Mouse (Mus musculus): Measurements from ENCODE around the gene Pzp. TPM values are rescaled to one million over a fixed set of nuclear protein-coding genes. Genes with fewer than 3 reads are reported as not detected.

The Pzp gene
- polyA plus RNA-seq, 1 experiment from 2014 or later, result 0.92 TPM

DNA sequence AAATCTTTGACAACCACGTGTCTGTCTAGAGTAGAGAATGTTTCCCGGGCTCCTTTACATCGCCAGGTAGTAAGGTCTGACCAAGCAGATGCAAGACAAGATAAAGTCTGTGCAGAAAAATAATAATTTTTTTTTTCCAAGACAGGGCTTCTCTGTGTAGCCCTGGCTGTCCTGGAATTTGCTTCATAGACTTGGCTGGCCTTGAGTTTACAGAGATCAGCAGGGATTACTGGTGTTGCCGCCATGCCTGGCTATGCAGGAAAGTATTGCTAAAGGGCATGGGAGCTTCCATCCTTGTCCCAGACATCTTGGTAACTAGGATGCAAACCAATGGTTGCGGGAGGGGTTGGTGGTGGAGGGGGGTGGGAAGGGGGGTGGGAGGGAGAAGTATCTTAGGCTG is 69.3 kb downstream of the Pzp start:
- ATAC-seq (ENCODE audit: extremely low read depth, insufficient number of reproducible peaks, low FRiP score, low TSS enrichment), result no peak; the same call in 1 of the 2 replicates
- no peaks in the 10 kb centered on the region for H3K36me3 ChIP-seq
- H3K4me3 ChIP-seq, result no peak overlapping the region

DNA sequence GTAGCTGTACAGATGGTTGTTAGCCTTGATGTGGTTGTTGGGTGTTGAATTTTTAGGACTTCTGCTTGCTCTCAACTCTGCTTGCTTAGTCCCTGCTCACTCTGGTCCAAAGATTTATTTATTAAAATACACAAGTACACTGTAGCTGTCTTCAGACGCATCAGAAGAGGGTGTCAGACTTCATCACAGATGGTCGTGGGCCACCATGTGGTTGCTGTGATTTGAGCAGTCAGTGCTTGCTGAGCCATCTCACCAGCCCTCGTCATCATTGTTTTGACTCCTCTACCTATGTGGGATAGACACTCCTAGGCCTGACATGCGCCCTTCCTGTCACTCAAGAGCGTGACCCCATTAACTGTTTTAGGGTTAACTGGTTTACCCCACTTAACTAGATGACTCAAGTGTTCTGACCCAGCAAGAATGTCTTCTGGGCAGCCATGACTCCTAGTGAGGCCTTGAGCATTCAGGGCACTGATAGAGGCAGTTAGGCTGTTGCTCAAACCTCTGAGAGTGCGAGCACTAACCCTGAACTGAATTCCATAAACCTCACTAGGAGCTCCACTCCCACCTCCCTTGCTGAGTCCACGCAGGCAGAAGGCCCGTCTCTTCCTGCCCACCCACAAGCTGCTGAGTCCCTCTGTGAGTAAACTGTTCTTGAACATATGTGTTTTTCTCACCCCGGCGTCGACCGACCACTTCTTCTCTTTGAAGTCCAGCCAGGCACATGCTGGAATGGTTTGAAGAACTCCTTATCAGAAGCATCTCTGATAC is 70.5 kb downstream of the Pzp start:
- ATAC-seq (ENCODE audit: extremely low read depth, insufficient number of reproducible peaks, low FRiP score, low TSS enrichment), result no peak
- H3K27ac ChIP-seq (replicated peaks), result no peak overlapping the region
- H3K4me1 ChIP-seq, result no peaks in the 10 kb centered on the region
- H3K36me3 ChIP-seq, result no peaks in the 10 kb centered on the region
- no peak overlapping the region for H3K9ac ChIP-seq
- 67% methylated on average over 12 of the region's 12 CpGs for WGBS
- no peak overlapping the region for H3K4me2 ChIP-seq
- no peaks in the 10 kb centered on the region for H3K27me3 ChIP-seq (replicated peaks)
- H3K9me3 ChIP-seq, result no peaks in the 10 kb centered on the region
- no peak overlapping the region for H3K4me3 ChIP-seq

More for the DNA sequence above, 69.3 kb downstream of the Pzp start:
- Histone ChIP-seq H3K9me3 (no peaks in the 10 kb centered on the region), H3K4me1 (no peaks in the 10 kb centered on the region), H3K27me3 (replicated peaks) (no peaks in the 10 kb centered on the region), H3K4me2 (no peak overlapping the region), H3K27ac (replicated peaks) (no peak overlapping the region), H3K9ac (no peak overlapping the region)
- 73% methylated on average over 5 of the region's 5 CpGs for WGBS

DNA sequence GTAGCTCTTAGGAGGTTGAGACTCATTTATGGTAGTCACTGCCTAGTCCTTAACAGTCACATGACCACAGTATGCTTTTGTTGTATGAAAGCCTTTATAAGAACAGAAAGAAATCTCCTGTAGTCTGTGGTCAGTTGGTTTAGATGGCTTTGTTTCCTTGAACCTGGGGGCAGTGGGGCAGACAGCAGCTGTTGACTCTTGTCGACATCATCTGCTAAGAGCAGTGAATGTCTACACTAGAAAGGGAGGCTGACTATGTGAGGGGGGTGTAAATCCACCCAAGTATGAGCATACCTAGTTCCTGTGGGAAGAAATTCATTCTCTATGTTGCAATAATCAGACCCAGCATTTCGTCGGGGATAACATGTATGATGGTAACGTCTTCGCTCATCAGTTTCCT is 79.5 kb downstream of the Pzp start:
- peaks cover 4% of the 10 kb centered on the region; the same call in 1 of the 2 replicates for H3K4me1 ChIP-seq
- no peak overlapping the region for H3K4me3 ChIP-seq
- H3K36me3 ChIP-seq, result no peaks in the 10 kb centered on the region
- ATAC-seq (ENCODE audit: extremely low read depth, insufficient number of reproducible peaks, low FRiP score, low TSS enrichment), result no peak
- H3K9me3 ChIP-seq, result no peaks in the 10 kb centered on the region
- WGBS, result 91% methylated on average over 5 of the region's 5 CpGs
- H3K27ac ChIP-seq (replicated peaks), result no peak overlapping the region
- H3K4me2 ChIP-seq, result no peak overlapping the region
- no peak overlapping the region for H3K9ac ChIP-seq
- H3K27me3 ChIP-seq (replicated peaks), result peaks cover 4% of the 10 kb centered on the region; the same call in 1 of the 2 replicates

DNA sequence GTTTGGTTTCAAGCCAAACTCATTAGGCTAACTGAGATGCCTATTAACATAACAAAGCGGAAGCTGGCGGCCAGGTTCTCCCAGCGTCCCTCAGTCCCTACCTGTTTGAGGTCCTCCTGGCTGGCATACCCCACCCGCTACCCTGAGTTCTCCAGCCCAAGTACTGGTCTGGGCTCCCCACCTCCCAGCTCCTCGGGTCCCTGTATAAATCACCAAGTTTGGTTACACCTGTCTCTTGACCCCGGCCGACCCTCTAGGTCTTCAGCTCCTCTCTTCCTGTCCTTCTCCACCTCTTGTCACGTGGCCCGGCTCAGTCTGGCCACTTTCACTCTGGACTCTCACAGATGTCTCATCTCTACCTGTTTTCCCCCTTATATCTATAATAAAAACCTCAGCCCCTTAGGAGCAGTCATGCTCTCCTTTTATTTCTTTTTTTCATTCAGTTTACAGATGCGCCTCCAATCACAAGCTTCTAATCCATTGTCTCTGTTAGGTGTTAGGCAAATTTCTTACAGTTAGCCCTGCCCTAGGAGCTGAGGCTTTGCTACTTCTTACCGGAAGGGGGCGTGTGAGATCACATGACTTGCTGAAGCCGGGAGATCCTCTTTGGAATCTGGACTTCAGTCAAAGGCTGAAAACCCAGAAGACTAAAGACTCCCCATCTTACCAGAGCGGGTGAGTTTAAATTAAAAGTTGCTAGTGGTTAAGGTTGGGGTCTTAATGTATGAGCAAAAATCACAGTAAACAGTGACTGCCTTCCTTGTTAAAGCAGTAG is 80.6 kb downstream of the Pzp start:
- Histone ChIP-seq H3K9me3 (no peaks in the 10 kb centered on the region), H3K4me2 (peak overlapping the region; percentile 63), H3K4me3 (peak overlapping the region; percentile 30), H3K36me3 (no peaks in the 10 kb centered on the region), H3K9ac (peak overlapping the region; percentile 47; the same call in 1 of the 2 replicates), H3K27me3 (replicated peaks) (peaks cover 4% of the 10 kb centered on the region; the same call in 1 of the 2 replicates), H3K27ac (replicated peaks) (no peak overlapping the region), H3K4me1 (peaks cover 4% of the 10 kb centered on the region; the same call in 1 of the 2 replicates)
- WGBS, result 15% methylated on average over 14 of the region's 14 CpGs
- no peak for ATAC-seq (ENCODE audit: extremely low read depth, insufficient number of reproducible peaks, low FRiP score, low TSS enrichment)

DNA sequence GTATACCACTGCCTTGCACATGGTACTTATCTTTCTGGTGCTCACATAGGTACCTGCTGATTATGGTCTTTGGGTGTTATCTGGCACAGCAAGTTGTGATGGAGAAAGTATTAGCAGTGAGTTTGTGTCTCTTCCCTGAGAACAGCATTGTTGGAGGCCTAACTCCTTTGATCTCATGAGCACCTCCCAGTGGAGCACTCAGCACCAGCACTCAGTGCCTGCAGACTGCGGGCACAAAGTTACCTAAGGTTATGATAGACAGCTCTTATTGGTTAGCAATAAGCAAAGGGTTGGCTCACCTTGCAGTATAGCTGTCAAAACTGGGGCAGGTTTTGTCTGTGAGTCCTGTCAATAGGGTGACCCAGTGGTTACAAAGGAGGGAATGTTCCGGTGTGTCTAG is 86.3 kb downstream of the Pzp start:
- H3K36me3 ChIP-seq, result peaks cover 14% of the 10 kb centered on the region
- peaks cover 26% of the 10 kb centered on the region for H3K4me1 ChIP-seq
- H3K4me2 ChIP-seq, result no peak overlapping the region
- no peaks in the 10 kb centered on the region for H3K9me3 ChIP-seq
- no peak overlapping the region for H3K9ac ChIP-seq
- ATAC-seq (ENCODE audit: extremely low read depth, insufficient number of reproducible peaks, low FRiP score, low TSS enrichment), result no peak
- no peak overlapping the region for H3K27ac ChIP-seq (replicated peaks)
- WGBS, result 94% methylated on average over 2 of the region's 2 CpGs
- H3K4me3 ChIP-seq, result no peak overlapping the region
- peaks cover 4% of the 10 kb centered on the region; the same call in 1 of the 2 replicates for H3K27me3 ChIP-seq (replicated peaks)

DNA sequence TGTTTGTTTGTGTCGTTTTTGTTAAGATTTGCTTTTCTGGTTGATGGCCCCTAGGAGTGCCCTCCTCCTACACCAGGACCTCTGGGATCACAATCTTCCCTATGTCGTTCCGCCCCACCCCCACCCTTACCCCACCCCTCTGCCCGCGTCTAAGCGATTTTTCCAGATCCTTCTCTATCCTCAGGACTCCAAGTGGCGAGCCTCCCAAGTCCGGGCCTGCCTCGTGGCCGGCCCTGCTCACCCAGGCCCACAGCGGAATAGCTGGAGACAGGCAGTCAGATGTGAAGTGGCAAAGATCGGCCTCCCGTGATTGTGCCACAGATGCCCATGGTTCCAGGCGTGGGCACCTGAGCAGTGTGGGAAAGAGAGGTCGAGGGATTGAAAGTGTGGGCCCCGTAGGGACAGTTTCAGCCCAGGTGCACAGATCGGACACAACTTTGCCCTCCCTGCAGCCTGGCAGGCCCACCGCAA is 87.6 kb downstream of the Pzp start:
- peak overlapping the region; percentile 82 for H3K9ac ChIP-seq
- peak overlapping the region; percentile 77 for H3K4me2 ChIP-seq
- peak; percentile 11; the same call in 1 of the 2 replicates for ATAC-seq (ENCODE audit: extremely low read depth, insufficient number of reproducible peaks, low FRiP score, low TSS enrichment)
- H3K36me3 ChIP-seq, result peaks cover 27% of the 10 kb centered on the region
- H3K4me3 ChIP-seq, result peak overlapping the region; percentile 87
- peaks cover 37% of the 10 kb centered on the region for H3K4me1 ChIP-seq
- no peaks in the 10 kb centered on the region for H3K9me3 ChIP-seq
- 23% methylated on average over 17 of the region's 18 CpGs for WGBS
- H3K27me3 ChIP-seq (replicated peaks), result no peaks in the 10 kb centered on the region
- H3K27ac ChIP-seq (replicated peaks), result peak overlapping the region; percentile 66

DNA sequence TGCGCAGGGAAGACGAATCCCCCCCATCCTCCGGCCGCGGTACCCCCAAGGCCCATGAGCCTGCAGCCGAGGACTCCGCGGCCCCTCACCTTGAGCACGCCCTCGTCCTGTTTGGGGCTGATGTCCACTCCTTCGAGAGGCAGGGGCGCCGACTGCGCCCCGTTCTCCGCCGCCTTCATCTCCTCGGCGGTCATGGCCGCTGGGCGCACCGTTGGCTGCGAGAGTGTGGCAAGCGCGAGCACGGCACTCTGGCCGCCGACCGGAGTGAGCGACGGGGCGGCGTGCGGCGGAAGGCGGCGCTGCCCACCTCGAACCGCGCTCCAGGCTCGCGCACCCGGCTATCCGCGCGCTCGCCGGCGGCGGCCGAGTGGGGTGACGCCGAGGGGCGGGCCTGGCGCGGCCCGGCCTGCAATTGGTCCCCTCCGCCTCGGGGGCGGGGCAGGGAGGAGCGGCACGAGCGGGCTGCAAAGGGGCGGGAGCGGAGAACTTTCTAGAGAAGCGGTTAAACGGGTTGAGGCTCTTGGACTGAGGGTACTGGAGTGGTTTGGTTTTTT is 88.1 kb downstream of the Pzp start, which contains the start of gene Fkbp4:
Gene Fkbp4 (minus strand): TSS at position 361 of the 554 bp plus-strand sequence.
- peak; percentile 91 for ATAC-seq (ENCODE audit: extremely low read depth, insufficient number of reproducible peaks, low FRiP score, low TSS enrichment)
- Histone ChIP-seq H3K9ac (peak within 1 kb of the TSS; percentile 96), H3K4me3 (peak within 1 kb of the TSS; percentile 87), H3K9me3 (no peaks in the 10 kb centered on the region), H3K36me3 (peaks cover 32% of the 10 kb centered on the region), H3K4me2 (peak within 1 kb of the TSS; percentile 77), H3K4me1 (peaks cover 37% of the 10 kb centered on the region), H3K27ac (replicated peaks) (peak within 1 kb of the TSS; percentile 93), H3K27me3 (replicated peaks) (no peaks in the 10 kb centered on the region)
- under 1% methylated on average over 67 of the region's 67 CpGs for WGBS

DNA sequence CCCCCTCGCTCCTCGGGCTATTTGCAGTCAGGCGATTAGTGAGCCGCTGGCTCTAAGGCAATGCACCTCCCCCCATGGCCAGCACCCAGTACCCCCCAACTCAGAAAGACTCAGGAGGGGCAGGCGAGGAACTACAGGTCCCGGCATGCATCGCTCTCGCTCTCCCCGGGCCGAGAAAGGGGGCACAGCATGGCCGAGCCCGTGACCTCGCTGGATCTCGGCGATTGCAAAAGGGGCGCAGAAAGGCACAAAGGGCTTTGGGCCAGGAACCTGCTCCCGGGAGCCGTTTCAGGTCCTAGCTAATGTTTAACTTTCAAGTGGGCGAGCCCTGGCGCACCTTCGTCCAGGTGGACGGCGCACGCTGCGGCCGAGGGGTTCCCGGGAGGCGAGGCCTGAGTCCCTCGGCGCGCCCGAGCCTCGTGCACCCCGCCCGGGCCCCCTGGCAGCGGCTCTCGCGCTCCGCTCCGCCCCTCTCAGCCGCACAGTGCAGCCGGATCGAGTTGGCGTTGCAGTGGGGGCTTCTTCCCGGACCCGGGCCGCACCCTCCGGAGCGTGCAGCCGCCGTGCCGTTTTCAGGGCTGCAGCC is 88.7 kb downstream of the Pzp start:
- ATAC-seq (ENCODE audit: extremely low read depth, insufficient number of reproducible peaks, low FRiP score, low TSS enrichment), result peak; percentile 55
- WGBS, result under 1% methylated on average over 51 of the region's 52 CpGs

DNA sequence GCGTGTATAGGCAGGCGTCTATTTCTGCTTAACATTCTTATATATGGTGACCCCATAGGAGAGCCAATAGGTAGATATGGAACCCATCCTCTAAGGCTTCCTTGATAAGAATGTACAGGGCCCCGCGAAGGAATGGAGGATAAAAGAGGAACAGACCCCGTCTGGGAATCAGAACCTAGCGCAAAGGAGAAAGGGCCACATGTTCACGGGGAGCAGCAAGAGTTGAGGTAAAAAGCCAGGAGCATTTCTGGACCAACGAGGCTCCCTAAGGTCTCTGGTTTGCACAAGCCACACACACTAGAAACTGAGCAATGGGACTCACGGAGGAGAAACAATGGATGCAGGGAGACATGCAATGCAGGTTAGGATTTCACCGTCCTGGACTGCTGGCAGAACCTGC is 89.2 kb downstream of the Pzp start:
- Histone ChIP-seq H3K27ac (replicated peaks) (peak overlapping the region; percentile 93), H3K27me3 (replicated peaks) (no peaks in the 10 kb centered on the region), H3K4me1 (peaks cover 41% of the 10 kb centered on the region), H3K9ac (peak overlapping the region; percentile 96), H3K9me3 (no peaks in the 10 kb centered on the region), H3K4me2 (peak overlapping the region; percentile 77), H3K36me3 (peaks cover 43% of the 10 kb centered on the region), H3K4me3 (peak overlapping the region; percentile 87)
- WGBS, result 2% methylated on average over 10 of the region's 10 CpGs
- ATAC-seq (ENCODE audit: extremely low read depth, insufficient number of reproducible peaks, low FRiP score, low TSS enrichment), result no peak

More for the DNA sequence above, 88.7 kb downstream of the Pzp start:
- Histone ChIP-seq H3K4me2 (peak overlapping the region; percentile 77), H3K9ac (peak overlapping the region; percentile 96), H3K9me3 (no peaks in the 10 kb centered on the region), H3K36me3 (peaks cover 38% of the 10 kb centered on the region), H3K4me3 (peak overlapping the region; percentile 87), H3K27me3 (replicated peaks) (no peaks in the 10 kb centered on the region), H3K27ac (replicated peaks) (peak overlapping the region; percentile 93), H3K4me1 (peaks cover 37% of the 10 kb centered on the region)

DNA sequence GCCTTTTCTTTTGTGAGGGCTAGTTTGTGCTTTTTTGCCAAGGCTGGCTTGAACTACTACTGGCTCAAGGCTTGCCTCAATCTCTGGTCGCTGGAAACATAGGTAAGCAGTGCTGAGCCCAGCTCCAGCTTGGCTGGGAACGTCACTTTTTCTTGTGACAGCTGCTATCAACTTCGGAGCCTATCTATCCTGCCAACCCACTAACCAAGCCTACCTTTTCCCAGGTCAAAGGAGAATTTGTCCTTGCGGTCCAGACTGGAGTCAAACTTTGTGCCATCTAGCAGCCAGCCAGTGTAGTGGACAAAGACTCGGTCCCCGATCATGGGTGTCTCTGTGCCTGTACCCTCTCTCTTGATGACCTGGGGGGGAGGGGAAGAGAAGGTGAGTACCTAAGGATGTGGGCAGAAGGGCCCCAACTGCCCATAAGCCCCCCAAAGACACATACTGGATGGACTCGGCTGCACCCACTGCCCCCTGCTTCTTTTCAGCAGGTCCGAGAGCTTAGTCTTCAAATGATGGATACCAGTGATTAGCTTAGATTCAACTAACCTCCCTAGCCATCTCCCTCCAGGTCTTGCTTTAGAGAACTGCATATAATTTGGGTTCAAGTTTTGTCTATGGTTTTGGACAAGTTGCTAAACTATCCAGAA is 90.0 kb downstream of the Pzp start:
- Histone ChIP-seq H3K27ac (replicated peaks) (0 out of 2 replicates have a peak overlapping the region, but pooled peaks have one; percentile 81), H3K9ac (peak overlapping the region; percentile 96), H3K4me2 (peak overlapping the region; percentile 77), H3K4me1 (peaks cover 43% of the 10 kb centered on the region), H3K36me3 (peaks cover 51% of the 10 kb centered on the region), H3K27me3 (replicated peaks) (no peaks in the 10 kb centered on the region), H3K4me3 (peak overlapping the region; percentile 87), H3K9me3 (no peaks in the 10 kb centered on the region)
- ATAC-seq (ENCODE audit: extremely low read depth, insufficient number of reproducible peaks, low FRiP score, low TSS enrichment), result no peak
- 86% methylated on average over 8 of the region's 8 CpGs for WGBS

Measured in heart, embryonic 13.5 days (tissue).